Mouse (Mus musculus): ENCODE results near the gene Cenpl.
"Not testable (repeated sequence)": the region's sequence is repeated elsewhere in the genome, so short reads cannot be mapped to it uniquely, and the experiment has no call there.

Cenpl gene

DNA sequence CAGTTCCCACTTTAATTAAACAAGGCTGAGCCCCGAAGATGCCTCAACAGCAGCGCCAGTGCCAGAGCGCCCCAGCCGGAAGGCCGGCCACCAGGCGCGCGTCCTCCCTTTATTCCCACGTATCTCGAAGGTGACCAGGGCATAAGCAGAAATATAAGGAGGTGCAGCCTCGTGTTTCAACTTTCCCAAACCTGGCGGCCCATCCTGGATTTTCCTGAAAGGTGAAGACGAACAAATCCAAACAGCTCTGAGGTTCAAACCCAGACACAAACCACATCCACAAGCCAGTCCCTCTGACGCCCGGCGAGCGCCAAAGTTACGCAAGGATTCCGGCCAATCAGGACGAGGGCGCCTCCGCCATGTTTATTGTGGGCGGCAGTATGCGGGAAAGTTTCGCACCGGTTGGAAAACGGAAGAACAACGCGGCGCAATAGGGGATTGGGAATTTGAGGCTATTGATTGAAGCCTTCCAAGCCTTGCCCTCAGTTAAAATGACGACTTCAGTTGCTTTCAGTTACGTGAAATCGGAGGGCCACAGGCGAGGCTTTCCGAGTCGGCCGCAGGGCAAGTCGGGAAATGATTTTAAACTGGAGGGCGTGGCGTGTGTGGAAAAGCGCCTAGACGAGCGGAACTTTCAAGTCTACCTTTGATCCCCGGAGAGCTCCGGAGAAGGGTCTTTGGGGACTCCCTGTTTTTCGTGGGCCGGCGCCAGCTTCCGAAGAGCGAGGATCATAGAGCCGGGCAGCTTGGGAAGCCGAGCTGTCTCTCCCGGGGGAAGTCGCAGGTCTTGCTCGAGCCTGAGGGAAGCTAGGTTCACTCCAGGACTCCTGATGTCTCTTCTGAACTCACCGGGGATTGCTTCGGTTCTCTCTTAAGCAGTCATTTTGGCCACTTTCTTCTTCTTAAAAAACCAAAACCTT lies at the start of gene Cenpl, which contains the start of gene Dars2:
Gene Cenpl, plus strand, starts transcription at position 362 of the 920 bp plus-strand sequence.
Gene Dars2, minus strand, starts transcription at position 307 of the 920 bp plus-strand sequence.
- DNase-seq: peak; percentile 96

DNA sequence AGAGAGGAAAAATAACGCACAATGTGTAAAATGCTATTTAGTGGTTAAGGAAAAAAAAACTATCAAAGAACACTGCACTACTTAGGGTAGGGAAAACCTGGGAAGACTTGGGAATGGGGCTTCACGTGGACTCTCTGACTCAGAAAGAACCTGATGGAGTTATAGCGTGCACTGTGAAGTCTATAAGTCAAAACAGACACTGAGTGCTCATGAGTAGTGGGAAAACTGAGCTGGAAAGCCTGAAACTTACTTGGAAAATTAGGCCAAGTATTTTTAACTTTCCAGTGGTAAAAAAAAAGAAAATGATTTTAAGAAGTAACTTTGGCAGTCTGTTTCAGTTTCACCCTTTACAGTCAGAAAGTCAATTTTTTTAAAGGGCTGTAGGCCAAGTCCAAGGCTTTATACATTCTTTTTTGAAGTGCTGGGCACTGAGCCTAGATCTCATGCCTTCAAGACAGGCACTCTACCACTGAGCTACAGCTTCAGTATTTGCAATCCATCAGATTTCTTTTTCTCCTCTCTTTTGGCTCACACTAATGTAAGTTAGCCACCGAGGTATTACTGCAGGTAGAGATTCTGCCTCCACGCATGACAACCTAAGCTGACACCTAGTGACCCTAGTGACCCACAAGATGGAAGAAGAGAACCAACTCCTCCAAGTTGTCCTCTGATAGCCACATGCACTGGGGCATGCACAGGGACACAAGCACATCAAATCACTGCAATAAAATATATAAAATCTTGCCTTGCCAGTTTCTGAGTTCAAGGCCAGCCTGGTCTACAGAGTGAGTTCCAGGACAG lies 44.9 kb upstream of the Cenpl start:
- DNase-seq: no peak

DNA sequence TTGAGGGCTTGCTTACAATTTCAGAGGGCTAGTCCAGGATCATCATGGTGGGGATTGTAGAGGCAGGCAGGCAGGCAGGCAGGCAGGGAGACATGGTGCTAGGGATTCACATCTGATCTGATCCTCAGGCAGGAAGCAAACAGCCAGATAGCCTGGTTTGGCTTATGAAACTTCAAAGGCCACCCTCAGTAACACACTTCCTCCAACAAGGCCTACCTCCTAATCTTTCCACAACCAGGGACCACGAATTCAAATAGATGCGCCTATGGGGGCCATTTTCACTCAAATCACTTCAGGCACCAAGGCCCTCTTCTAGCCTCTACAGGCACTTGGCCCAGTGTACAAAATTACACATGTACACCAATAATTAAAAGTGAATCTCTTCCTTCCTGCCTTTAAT lies 43.3 kb upstream of the Cenpl start:
- no peak for DNase-seq

DNA sequence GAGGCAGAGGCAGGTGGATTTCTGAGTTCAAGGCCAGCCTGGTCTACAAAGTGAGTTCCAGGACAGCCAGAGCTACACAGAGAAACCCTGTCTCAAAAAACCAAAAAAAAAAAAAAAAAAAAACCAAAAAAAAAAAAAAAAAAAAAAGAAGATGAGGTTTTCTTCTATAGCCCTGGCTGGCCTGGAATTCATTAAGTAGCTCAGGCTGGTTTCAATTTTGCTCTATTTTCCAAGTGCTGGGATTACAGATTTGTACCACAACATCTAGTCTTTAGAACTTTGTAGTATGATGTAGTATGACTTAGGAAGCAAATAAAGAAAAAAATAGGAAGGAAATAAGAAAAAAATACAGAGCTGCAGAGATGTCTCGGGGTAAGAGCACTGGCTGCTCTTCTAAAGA lies 42.1 kb upstream of the Cenpl start:
- not testable (repeated sequence) for DNase-seq

DNA sequence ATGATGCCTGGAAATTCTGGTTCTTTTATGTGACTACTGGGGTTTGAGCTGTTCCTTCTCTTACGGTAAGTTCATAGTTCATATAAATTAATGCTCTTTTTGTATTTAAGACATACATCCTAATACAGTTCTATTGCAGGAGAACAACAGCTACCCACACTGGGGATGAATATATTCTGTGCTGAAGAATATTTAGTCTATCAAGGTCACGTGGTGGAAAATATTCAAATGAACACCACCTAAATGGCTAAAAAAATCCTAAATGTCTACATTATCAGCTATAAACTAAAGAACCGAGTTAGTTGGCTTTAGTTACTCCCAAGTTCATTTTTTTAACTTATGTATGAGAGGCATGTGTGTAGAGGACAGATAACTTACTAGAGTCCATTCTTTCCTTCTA lies 40.5 kb upstream of the Cenpl start:
- no peak for DNase-seq

DNA sequence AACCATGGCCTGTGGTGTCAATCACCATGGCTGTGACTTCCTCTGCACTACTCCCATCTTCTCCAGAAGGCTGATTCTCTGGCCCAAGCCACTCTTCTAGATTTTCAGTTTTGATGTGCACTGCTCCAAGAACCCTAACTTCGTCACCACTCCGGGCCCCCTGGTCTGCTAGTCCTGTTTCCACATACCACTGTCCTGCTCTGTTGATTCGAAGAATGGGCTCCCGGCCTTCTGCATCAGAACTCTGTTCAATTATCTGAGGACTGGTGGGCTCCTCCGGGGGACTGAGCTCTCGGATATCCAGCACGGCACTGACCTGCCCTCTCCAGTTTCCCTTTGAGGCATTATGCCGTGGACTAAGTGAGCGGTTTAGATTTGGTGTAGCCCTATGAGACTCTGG lies 38.6 kb upstream of the Cenpl start:
- no peak for DNase-seq

DNA sequence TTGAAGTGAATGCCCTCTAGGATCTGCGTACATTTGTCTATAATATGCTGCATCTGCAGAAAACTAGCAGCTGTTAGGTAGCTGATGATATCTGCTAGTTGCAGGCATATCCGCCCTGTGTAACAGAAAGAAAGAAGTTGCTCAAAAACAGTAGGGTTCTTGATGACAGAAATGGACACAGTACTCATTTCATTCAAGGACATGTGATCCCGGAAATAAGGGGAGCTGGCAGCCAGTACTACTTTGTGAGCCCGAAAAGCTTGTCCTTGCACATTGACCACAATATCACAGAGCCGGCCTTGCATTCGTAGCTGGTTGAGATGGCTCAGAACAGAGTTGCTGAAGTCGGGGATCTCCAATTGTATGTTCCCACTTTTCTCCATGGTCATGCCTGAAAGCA lies 38.2 kb upstream of the Cenpl start:
- no peak for DNase-seq

DNA sequence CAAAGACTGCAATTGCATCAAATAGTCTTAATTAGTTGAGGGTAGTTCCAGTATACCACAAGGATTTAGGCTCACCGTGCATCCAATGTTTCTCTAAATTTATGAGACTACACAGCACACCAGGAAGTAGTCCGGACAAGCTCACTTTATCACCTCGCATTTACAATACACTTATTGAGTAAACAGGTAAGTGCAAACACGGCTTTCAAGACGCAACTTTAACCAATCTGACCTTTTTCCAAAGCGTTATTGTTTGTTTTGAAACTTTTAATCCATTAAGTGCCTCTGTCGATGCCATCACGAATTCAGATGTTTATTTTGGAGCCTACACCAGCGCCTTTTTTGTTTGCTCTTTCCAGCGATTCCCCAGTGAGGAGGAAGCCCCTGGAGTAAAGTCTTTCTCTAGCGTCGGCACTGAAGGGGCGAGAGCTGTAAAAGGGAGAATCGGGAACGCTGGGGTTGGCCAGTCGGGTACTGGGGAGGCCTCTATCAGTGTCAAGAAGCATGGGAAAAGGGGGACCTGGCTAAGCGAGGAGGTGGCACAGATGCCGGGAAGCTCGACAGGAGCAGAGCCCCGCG lies 36.6 kb upstream of the Cenpl start:
- peak; percentile 7 for DNase-seq

DNA sequence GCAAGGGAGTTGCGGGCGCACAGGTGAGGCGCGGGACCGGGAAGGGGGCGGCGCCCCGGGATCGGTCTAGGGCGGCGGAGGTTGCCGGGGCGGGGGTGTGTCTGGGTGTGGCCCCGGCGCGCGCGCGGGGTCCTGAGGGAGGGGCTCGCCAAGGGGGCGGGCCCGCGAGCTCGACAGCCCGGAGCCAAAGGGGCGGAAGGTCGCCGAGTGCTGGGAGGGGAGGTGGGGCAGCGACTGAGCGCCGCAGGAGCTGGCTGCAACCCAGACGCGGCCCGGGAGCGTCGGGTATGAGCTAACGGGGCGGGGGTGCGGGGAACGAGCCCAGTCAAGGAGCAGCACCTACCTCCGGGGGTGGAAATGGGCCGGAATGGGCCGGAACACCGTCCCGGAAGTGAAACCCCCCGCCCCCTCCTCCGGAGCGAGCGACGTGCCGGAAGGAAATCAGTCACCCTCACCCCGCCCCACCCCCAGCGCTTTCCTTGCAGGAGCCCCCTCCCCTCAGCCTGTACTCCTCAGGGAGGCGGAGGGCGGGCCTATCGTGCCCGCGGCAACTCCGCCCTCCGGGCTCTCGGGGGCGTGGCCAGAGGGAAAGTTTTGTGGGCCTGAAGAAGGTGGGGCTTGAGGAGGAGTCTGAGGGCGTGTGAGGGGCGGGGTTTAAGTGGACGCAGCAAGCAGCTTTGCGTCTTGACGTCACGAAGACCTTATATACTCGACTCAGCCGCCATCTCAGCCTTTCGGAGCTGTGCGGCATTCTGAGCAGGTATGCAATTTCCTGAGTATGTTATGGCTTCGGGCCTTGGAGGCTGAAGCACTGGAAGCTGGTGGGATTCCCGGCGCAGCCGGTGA lies 35.9 kb upstream of the Cenpl start, which contains the start of gene Zbtb37:
Gene Zbtb37, minus strand, starts transcription at position 415 of the 846 bp plus-strand sequence.
- DNase-seq: peak; percentile 98

DNA sequence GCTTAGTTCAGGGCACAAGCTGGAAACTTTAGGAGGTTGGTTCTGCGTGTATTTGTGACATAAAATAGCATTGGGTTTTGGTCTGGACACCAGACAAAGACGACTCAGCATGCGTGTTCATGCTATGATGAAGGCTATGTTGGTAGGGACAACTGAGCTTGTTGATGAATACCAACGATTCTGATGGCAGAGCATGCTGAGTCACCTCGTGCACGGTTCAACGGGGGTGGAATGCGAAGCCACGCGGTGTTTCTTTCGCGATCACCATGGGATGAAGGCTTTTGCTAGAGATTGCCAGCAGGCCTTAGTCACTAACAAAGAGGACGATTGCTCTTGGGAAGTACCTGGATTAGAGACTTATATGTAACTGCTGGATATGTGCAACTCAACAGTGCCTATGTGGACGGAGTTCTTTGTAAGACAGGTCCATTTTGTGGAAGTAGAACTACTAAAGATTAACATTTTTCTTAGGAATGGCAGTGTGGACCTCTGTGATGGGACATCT lies 35.2 kb upstream of the Cenpl start:
- DNase-seq: no peak

DNA sequence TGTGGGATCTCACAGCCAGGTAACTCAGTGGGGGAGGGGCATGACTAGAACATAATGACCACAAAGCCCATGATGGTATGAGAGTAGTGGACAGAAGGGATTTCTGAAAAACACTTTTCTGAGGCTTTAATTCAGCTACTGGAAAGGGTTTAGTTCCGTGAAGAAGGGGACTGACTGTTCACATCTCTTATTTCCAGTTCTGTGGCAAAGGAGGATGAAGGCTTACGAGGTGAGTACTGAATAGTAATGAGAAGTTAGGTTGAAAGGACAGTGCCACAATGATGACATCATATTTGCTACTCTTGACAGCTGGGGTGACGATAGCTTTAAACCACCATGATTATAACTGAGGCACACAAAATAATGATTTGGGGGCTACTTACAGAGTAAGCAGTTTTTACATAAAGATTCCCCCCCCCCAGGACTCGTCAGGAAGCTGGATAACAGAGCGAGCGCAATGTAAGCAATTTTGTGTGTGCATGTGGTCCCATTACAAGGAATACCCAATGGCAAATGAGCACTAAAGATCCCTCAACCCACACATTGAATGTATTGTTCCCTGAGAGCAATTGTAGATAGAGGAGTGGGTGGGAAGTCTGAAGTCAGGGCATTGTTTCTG lies 34.6 kb upstream of the Cenpl start:
- peak; percentile 51 for DNase-seq

DNA sequence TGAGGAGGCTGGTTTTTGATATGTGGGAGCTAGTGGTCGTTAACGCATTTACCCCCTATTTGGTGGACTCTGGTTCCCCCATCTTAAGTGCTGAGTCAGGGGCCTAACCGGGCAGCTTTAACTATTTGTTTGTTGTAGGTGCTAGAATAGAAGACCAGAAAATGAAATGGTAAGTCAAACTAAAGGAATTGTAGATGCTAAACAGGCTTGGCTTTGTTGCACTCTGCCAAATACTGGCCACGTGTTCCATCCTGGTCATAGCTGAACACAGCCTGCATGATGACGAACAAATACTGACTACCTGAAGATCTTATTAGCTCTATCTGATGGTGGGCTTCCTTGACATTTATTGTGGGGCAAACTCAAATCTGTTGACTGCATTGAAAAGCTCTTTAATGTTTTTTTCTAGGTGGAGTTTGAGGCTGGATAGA lies 34.1 kb upstream of the Cenpl start:
- peak; percentile 17 for DNase-seq

DNA sequence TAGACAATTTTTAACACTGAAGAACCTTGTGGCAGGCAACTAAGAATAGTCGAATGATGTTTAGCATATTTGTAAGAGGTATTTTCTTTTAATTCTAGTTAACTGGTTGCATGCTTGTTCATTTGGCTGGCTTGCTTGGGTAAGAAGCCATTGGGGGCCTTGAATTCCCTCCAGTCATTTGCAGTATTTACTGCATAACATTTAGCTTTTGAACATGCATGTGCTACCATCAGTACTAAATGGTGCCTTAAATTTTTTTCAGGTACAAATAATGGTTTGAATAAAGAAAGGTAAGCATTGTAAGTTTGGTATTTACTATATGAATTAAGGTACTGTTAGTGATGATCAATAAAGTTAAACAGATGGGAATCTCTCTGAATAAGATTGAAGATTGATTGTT lies 33.5 kb upstream of the Cenpl start:
- no peak for DNase-seq

DNA sequence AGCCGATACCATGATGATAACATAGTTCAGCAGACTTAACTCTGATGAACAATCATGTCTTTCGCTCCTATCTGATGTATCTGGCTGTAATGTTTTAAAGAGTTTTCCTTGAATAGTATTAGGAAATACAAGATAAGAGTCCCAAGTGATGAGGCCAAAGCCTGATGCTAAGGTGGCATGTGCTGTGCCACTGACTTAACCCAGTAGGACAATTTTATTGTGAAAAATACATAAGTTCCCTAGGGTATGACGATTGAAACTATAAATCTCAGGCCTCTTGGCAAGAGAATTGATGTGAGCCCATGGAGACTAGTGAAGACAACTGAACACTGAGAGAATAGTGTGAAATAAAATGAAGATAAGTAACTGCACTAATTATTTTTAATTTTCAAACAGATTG lies 32.9 kb upstream of the Cenpl start:
- DNase-seq: no peak

DNA sequence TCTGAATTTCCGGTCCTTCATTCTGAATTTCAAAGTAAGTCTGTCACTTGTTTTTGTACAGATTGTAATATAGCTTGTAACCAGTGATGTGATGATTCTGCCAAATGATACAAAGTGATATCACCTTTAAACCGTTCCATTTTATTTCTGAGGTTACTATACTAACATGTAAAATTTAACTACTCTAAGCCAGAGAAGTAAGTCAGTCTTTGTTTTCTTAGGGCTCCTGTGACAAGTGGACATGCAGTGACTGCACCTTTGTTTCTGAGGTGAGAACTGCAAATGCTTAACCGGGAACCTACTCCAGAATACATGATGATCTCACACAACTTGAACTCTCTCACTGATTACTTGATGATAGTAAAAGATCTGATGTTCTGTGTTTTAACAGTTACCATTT lies 32.5 kb upstream of the Cenpl start:
- DNase-seq: no peak

DNA sequence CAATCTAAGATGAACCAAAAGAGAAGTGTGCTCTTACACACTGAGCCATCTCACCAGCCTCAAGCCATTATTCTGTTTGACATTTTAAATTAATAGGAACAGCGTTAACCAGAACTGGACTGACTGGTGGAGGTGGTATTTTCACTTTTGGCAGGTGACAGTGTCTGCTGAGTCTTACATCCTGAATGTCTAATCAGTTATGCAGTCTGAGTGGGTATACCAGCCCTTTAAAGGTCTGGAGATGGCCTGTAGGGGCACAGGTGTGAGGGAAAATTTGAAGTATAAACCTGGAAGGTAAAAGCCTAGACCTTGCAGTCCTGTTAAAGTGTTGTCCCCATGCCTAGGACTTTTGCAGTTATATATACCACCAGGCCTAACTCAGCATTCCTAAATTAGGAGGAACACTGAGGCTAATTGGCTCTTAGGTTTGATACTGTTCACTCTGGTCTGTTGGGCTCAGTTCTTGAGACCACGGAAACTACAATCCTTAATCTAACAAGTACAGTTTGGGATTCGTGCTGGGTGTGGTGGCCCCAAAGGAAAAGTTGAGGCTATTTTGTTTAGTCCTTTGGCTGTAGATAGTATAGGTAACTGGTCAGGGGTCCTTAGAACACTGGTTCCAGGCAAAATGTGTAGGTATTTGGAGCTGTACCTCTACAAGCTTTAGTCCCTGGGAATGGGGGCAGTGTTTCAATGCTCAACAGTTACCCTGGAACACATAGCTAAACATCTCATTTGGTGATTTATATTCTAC lies 31.4 kb upstream of the Cenpl start:
- no peak for DNase-seq

DNA sequence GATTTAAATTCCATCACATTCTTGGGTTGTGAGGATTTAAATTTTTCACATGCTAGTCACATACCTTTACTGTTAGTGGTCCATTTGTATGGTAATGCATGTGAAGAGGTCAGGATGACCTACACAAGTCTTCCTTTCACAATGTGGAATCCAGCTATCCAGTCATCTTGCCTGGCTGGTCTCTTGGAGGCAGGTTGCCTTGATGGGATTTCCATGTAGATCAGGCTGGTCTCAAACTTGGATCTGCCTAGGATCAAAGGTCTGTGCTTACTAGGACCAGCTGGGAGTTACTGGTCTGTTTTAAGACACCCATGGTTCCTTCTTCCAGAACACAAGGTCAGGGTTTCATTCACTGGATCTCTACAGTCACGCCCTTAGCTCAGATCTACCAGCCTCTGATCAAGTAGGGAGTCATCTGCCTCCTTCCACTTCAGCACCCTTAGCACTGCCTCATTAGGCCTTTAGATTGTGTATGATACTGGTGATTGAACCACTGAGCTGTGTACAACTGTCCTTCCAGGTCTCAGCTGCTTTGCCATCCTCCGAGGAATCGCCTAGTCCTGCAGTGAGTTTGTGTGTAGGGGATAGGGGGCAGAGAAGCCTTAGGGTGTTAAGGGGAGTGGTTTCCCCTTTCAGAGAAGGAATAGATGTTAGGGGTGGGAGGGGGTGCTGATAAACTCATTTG lies 30.6 kb upstream of the Cenpl start:
- DNase-seq: no peak

DNA sequence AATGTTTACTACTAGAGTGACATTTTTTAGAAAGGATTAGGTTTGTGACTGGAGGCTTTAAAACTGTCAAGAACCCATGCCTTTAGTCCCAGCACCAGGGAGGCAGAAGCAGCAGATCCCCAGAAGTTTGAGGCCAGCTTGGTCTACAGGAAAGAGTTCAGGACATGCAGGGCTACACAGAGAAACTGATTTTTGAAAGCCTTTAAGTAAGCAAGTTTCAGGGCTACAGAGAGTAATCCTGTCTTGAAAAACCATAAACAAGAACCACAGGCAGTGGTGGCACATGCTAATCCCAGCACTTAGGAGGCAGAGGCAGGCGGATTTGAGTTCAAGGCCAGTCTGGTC lies 30.1 kb upstream of the Cenpl start:
- DNase-seq: no peak

DNA sequence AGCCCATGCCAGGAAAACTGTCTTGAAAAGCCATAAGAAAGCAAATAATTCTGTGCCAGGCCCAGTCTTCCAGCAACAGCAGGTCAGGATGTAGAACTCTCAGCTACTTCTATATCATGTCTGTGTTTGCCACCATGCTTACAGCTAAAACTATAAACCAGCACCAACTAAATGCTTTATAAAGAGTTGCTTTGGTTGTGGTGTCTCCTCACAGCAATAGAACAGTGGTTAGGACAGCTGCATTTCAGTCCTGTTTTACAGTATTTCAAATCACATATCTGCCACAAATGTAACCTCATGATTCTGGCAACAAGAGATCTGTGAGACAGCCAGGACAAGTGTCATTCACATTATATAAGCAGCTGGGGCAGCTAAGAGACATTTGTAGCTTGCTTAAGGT lies 29.7 kb upstream of the Cenpl start:
- DNase-seq: no peak

DNA sequence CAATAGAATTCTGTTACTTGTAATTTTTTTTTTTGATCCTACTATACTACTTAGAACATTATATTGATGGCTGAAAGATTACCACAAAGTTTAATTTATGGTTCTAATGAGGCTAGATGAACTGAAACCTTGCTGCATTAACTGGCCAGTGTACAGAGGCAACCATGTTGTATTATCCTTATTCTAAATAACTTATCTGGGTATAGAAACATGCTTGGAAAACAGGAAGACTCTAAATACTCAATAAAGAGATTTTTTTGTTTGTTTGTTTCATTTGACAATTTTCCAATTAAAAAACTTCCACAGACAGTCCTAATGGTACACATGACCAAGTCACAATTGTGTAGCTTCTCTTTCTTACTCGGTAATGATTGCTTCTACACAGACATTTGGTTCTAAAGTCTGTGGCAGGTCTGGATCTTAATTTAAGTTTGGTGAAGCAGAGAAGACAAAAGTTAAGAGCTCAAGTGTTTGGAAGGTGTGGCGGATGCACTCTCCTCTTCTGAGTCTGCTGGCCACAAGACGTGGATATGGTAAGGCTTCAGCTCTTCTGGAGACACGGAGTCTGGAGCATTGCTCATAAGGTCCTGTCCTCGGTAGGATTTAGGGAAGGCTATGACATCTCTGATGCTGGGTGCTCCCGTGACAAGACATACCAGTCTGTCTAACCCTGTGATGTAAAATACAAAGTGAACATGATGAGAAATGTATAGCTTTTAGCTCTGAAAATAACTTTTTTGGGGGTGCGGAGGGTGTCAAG lies 29.1 kb upstream of the Cenpl start:
- no peak for DNase-seq
